Mouse (Mus musculus) hindbrain, postnatal 0 days (tissue): ENCODE measurements around the gene Smyd1. TPM values are rescaled to one million over a fixed set of nuclear protein-coding genes. Genes with fewer than 3 reads are reported as not detected.

ENCODE experiments used
- ATAC-seq: fragments of 200-750 bp; cut with Nextera tagmentation; 2 replicates; pipeline ENCODE4 v1.8.0; 2017; ENCODE audit warnings: mild to moderate bottlenecking, moderate TSS enrichment, moderate library complexity
- DNase-seq: peaks from one replicate; pipeline ENCODE4 v3.0.0-alpha.2; 2015; ENCODE audit warnings: low spot score
- H3K27ac ChIP-seq: fragments of 300-500 bp; sonication (generic); 2 replicates; pipeline ENCODE4 v1.5.1; 2014; ENCODE audit warnings: mild to moderate bottlenecking
- H3K27me3 ChIP-seq: fragments of 300-500 bp; sonication (generic); 2 replicates; pipeline ENCODE4 v1.6.1; 2014; ENCODE audit warnings: low read length, mixed read lengths; ENCODE audit not compliant: insufficient read depth
- H3K36me3 ChIP-seq: fragments of 300-500 bp; sonication (generic); 2 replicates; pipeline ENCODE4 v1.6.1; 2014; ENCODE audit warnings: low read length, mixed read lengths; ENCODE audit not compliant: insufficient read depth
- H3K4me1 ChIP-seq: fragments of 300-500 bp; sonication (generic); 2 replicates; pipeline ENCODE4 v1.6.1; 2014; ENCODE audit warnings: antibody characterized with exemption, low read length, mixed read lengths; ENCODE audit not compliant: insufficient read depth
- H3K4me2 ChIP-seq: fragments of 300-500 bp; sonication (generic); 2 replicates; pipeline ENCODE4 v1.6.1; 2014; ENCODE audit warnings: low read depth, mild to moderate bottlenecking, low read length, moderate library complexity, mixed read lengths
- H3K4me3 ChIP-seq: fragments of 300-500 bp; sonication (generic); 2 replicates; pipeline ENCODE4 v1.5.1; 2014; ENCODE audit warnings: low read length
- H3K9ac ChIP-seq: fragments of 300-500 bp; sonication (generic); replicated peaks from 2 replicates; pipeline ENCODE4 v1.6.1; 2014; ENCODE audit warnings: mild to moderate bottlenecking, low read length, moderate library complexity, mixed read lengths
- H3K9me3 ChIP-seq: fragments of 300-500 bp; sonication (generic); 2 replicates; pipeline ENCODE4 v1.6.1; 2016; ENCODE audit warnings: low read length, mixed read lengths
- CTCF ChIP-seq: IDR thresholded peaks from 2 replicates; pipeline ENCODE4 v1.5.1; 2016; ENCODE audit warnings: antibody characterized with exemption, control low read depth, low read depth
- WGBS: fragments of 180-500 bp; shearing (Covaris S2); extraction: QIAGEN DNeasy Blood & Tissue Kit; methylation state at CpG from one replicate; pipeline ENCODE4 v1.1.7; 2014; 5-methylcytosine and 5-hydroxymethylcytosine counted together
- microRNA-seq, 2 experiments: library from miRNA; unstranded; fragments of <30 nt; microRNA quantifications; one replicate each; pipeline ENCODE4; 2016
- polyA plus RNA-seq: library from polyadenylated mRNA; unstranded; fragments of >200 nt; fragmentation: Nextera tagmentation; extraction: Ambion mirVana; gene quantifications from 2 replicates; pipeline ENCODE4 v1.2.1, GENCODE M21; 2015
- total RNA-seq: library from RNA; depleted of rRNA; stranded (reverse); fragments of >200 nt; gene quantifications from 2 replicates; pipeline ENCODE4 v1.2.3, GENCODE M21; 2014; rRNA removed

Gene Smyd1
- total and polyA plus RNA-seq, 2 experiments from 2014 or later = 0.18 to 0.89 TPM

DNA sequence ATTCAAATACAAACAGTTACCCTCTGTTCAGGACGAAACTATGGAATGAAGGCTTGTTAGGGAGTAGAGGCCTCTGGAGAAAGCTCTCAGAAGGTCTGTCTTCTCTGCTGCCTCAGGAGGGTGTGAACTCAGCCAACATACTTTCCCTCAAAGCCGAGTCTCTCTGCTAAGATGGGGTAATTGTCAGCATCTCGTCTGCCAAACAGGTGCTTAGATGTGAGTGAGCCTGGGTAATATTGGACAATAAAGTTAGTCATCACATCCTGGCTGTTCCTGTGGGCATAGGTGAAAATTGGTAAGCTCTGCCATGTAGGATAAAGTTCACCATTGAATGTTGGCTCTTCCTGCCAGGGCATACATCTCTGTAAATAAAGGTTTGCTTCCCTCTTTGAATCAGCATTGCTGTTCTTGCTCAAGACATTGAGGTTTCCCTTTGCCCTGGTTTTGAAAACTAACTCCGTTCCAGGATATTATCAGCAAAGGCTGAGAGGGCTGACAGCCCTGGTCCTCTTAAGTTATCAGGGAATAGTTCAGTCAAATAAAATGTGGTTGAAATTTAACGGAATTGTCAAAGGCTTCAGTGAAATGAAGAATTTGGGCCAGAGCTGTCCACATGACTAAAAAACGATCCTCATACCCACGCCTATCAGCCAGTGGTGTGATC is 137.0 kb downstream of the Smyd1 start:
- TF ChIP-seq CTCF = no peak
- no peaks in the 10 kb centered on the region for H3K4me1 ChIP-seq
- H3K27ac ChIP-seq = no peak overlapping the region
- no peak for DNase-seq
- no peak overlapping the region for H3K4me3 ChIP-seq
- WGBS = 86% methylated on average over 7 of the region's 7 CpGs
- no peaks in the 10 kb centered on the region for H3K27me3 ChIP-seq
- ATAC-seq = no peak
- no peak overlapping the region for H3K4me2 ChIP-seq
- H3K9ac ChIP-seq = no peak overlapping the region
- no peaks in the 10 kb centered on the region for H3K36me3 ChIP-seq
- H3K9me3 ChIP-seq = no peaks in the 10 kb centered on the region

DNA sequence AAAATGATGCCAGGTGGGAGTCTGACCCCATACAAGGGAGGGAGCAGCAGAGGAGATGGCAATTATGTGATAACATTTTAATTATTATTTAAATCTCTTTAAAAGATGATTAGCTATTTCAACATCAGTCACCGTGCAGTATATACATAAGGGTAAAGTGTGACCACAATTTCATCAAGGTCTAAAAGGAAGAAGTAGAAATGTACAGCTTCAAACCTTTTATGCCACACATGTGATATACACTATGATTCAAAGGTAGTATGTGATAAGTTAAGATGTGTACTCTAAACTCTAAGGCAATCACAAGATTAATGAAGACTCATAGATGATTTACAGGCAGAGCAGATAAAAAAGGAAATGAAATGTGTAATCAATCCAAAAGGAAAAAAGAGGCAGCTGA is 141.4 kb downstream of the Smyd1 start:
- H3K27me3 ChIP-seq = no peaks in the 10 kb centered on the region
- no peak for ATAC-seq
- no peak for DNase-seq
- no peaks in the 10 kb centered on the region for H3K9me3 ChIP-seq
- no peak overlapping the region for H3K4me3 ChIP-seq
- no peak for TF ChIP-seq CTCF
- H3K9ac ChIP-seq = no peak overlapping the region
- no peak overlapping the region for H3K27ac ChIP-seq
- 91% methylated on average over 1 of the region's 1 CpGs for WGBS
- no peaks in the 10 kb centered on the region for H3K36me3 ChIP-seq
- H3K4me2 ChIP-seq = no peak overlapping the region
- no peaks in the 10 kb centered on the region for H3K4me1 ChIP-seq

DNA sequence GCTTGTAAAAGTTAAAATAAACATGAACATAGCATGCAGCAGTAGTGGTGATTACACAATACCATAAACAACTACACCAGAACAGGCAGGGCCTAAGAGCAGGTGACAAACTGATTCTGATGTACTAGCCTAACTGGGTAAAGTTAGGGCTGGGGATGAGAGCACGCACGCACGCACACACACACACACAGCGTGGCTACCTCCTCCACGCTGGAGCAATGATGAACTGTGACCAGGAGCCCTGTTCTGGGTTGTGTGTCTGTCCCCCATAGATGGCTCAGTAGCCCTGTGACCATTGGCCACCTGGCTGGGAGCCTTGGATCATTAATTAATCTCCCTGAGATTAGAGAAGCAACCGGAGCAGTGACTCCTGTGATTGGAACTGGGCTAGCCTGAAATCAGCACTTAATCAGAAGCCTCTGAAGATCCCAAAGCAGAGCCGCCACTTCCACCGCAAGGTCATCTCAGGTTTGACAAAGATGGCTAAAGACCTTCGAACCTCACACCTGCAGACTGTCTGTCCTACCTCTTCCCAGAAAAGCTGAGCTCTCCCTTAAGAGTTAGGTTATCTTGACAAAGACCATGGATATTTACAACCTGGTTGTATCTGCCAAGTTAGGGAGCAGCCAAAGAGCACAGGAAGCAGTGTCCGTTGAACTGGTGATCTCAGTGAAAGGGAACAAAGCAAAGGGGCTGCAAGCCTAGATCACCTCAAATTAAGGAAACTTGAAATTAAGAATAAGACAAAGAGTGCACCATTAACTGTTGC is 149.0 kb downstream of the Smyd1 start:
- WGBS = 92% methylated on average over 10 of the region's 10 CpGs
- H3K27ac ChIP-seq = no peak overlapping the region
- no peaks in the 10 kb centered on the region for H3K9me3 ChIP-seq
- no peaks in the 10 kb centered on the region for H3K4me1 ChIP-seq
- no peaks in the 10 kb centered on the region for H3K36me3 ChIP-seq
- DNase-seq (no peak), ATAC-seq (no peak)
- H3K9ac ChIP-seq = no peak overlapping the region
- no peak overlapping the region for H3K4me3 ChIP-seq
- no peaks in the 10 kb centered on the region for H3K27me3 ChIP-seq
- TF ChIP-seq CTCF = no peak
- no peak overlapping the region for H3K4me2 ChIP-seq

DNA sequence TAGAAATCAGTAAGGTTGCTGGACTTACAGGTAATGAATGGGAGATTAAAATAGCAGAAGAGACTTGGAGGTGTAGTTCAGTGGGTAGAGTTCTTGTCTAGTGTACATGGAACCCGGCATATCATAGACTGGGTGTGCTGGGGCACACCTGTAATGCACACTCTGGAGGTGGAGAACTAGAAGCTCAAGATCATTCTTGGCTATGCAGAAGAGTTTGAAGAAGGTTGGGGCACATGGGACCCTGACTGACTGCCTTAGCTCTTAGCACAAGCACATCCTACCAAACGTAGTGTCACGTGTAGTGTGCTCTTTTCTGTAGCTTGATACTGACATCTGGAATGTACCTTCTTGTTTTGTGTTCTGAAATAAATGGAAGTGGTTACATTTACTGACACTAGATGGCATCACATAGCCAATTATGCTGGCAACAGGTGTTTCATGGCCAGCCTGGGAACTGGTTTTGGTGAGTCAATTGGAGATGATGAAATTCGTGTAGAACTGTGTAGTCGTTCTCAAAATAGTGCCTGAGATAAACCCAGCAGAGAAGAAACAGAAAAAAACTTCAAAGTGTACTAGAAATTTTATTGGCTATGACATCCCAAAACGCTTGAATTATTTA is 155.4 kb downstream of the Smyd1 start:
- H3K9ac ChIP-seq = no peak overlapping the region
- no peak overlapping the region for H3K4me2 ChIP-seq
- no peak overlapping the region for H3K27ac ChIP-seq
- H3K9me3 ChIP-seq = no peaks in the 10 kb centered on the region
- no peak overlapping the region for H3K4me3 ChIP-seq
- peak; percentile 79 for TF ChIP-seq CTCF
- H3K36me3 ChIP-seq = no peaks in the 10 kb centered on the region
- H3K27me3 ChIP-seq = no peaks in the 10 kb centered on the region
- ATAC-seq (peak; percentile 68), DNase-seq (peak; percentile 82)
- H3K4me1 ChIP-seq = no peaks in the 10 kb centered on the region
- WGBS = 40% methylated on average over 6 of the region's 6 CpGs

DNA sequence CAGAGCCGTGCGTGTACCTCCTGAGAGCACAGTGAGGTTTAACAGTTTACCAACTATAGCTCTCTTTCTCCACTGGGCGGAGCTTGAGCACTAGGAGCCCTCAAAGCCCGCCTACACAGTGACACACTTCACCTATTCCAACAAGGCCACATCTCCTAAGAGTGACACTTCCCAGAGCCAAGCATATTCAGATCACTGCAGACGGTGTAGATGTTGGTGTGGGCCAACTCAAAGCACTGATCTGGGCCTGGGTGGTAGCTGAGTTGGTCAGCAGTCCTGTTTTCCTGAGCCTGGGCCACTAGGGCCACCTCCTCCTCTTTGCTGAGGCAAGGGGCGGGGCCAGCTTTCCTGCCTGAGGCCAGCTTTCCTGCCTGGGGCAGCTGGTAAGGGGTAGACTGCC is 157.6 kb downstream of the Smyd1 start:
- ATAC-seq (0 out of 2 replicates have a peak, but pooled peaks have one; percentile 53), DNase-seq (no peak)
- no peaks in the 10 kb centered on the region for H3K4me1 ChIP-seq
- TF ChIP-seq CTCF = no peak
- no peak overlapping the region for H3K4me3 ChIP-seq
- H3K9me3 ChIP-seq = no peaks in the 10 kb centered on the region
- 43% methylated on average over 6 of the region's 6 CpGs for WGBS
- no peak overlapping the region for H3K27ac ChIP-seq
- no peak overlapping the region for H3K9ac ChIP-seq
- H3K36me3 ChIP-seq = no peaks in the 10 kb centered on the region
- no peak overlapping the region for H3K4me2 ChIP-seq
- no peaks in the 10 kb centered on the region for H3K27me3 ChIP-seq

Small RNA genes lying within 50 kb of the gene (microRNA-seq; reads per million reads assigned to microRNA genes)
- gene Mir8112 = 14.0 to 37.0 reads per million in 2 experiments

Other genes starting within 250 kb of the Smyd1 start
- 4.9 and 10.2 TPM in 2 replicates for gene Thnsl2, start 177.8 kb downstream of the Smyd1 start, total RNA-seq
- gene Thnsl2, start 177.8 kb downstream of the Smyd1 start, polyA plus RNA-seq = 6.6 and 6.8 TPM in 2 replicates
- gene Fabp1, start 122.4 kb downstream of the Smyd1 start, total RNA-seq = not detected in 2 replicates
- not detected in 2 replicates for gene Fabp1, start 122.4 kb downstream of the Smyd1 start, polyA plus RNA-seq
- gene Krcc1, start 50.6 kb downstream of the Smyd1 start, total RNA-seq = 11.2 and 11.7 TPM in 2 replicates
- 19.8 and 22.9 TPM in 2 replicates for gene Krcc1, start 50.6 kb downstream of the Smyd1 start, polyA plus RNA-seq
- not detected in 2 replicates for gene Cd8b1, start 555 bp upstream of the Smyd1 start, total RNA-seq
- gene Cd8b1, start 555 bp upstream of the Smyd1 start, polyA plus RNA-seq = not detected in 2 replicates
- not detected in 2 replicates for gene Cd8a, start 51.2 kb upstream of the Smyd1 start, total RNA-seq
- not detected in 2 replicates for gene Cd8a, start 51.2 kb upstream of the Smyd1 start, polyA plus RNA-seq
- gene Rmnd5a, start 118.4 kb upstream of the Smyd1 start, total RNA-seq = 44.9 and 46.1 TPM in 2 replicates
- gene Rmnd5a, start 118.4 kb upstream of the Smyd1 start, polyA plus RNA-seq = 8.6 TPM in 2 replicates
- gene Rnf103, start 171.7 kb upstream of the Smyd1 start, total RNA-seq = 27.9 and 30.4 TPM in 2 replicates
- 23.2 and 25.5 TPM in 2 replicates for gene Rnf103, start 171.7 kb upstream of the Smyd1 start, polyA plus RNA-seq
- gene Chmp3, start 221.6 kb upstream of the Smyd1 start, total RNA-seq = 42.4 and 43.6 TPM in 2 replicates
- 52.2 and 57.9 TPM in 2 replicates for gene Chmp3, start 221.6 kb upstream of the Smyd1 start, polyA plus RNA-seq